Mouse (Mus musculus) intestine, postnatal 0 days (tissue): ENCODE results near the gene Actr1a. TPM values are rescaled to one million over a fixed set of nuclear protein-coding genes. Genes with fewer than 3 reads are reported as not detected.

Experiments used
- ATAC-seq: fragments of 200-750 bp; cut with Nextera tagmentation; 2 replicates; pipeline ENCODE4 v1.8.0; 2017; ENCODE audit warnings: mild to moderate bottlenecking, moderate TSS enrichment, moderate library complexity
- H3K27ac ChIP-seq: fragments of 300-500 bp; sonication (generic); 2 replicates; pipeline ENCODE4 v1.5.1; 2014; ENCODE audit warnings: mild to moderate bottlenecking, low read depth, low read length, moderate library complexity
- H3K27me3 ChIP-seq: fragments of 300-500 bp; sonication (generic); replicated peaks from 2 replicates; pipeline ENCODE4 v1.6.1; 2014; ENCODE audit warnings: low read length, mixed read lengths; ENCODE audit not compliant: control insufficient read depth, insufficient read depth
- H3K36me3 ChIP-seq: fragments of 300-500 bp; sonication (generic); 2 replicates; pipeline ENCODE4 v1.6.1; 2014; ENCODE audit warnings: mild to moderate bottlenecking, moderate library complexity; ENCODE audit not compliant: control insufficient read depth, insufficient read depth
- H3K4me1 ChIP-seq: fragments of 300-500 bp; sonication (generic); replicated peaks from 2 replicates; pipeline ENCODE4 v1.6.1; 2014; ENCODE audit warnings: antibody characterized with exemption, low read length, mixed read lengths; ENCODE audit not compliant: control insufficient read depth, insufficient read depth
- H3K4me2 ChIP-seq: fragments of 300-500 bp; sonication (generic); replicated peaks from 2 replicates; pipeline ENCODE4 v1.6.1; 2014; ENCODE audit warnings: low read depth, mild to moderate bottlenecking, moderate library complexity
- H3K4me3 ChIP-seq: fragments of 300-500 bp; sonication (generic); 2 replicates; pipeline ENCODE4 v1.5.1; 2014; ENCODE audit warnings: low read depth, low read length
- H3K9ac ChIP-seq: fragments of 300-500 bp; sonication (generic); 2 replicates; pipeline ENCODE4 v1.6.1; 2014; ENCODE audit warnings: mild to moderate bottlenecking, low read depth, low read length
- H3K9me3 ChIP-seq: fragments of 300-500 bp; sonication (generic); 2 replicates; pipeline ENCODE4 v1.6.1; 2016; ENCODE audit warnings: mixed run types; ENCODE audit not compliant: control insufficient read depth
- CTCF ChIP-seq: sonication (generic); IDR thresholded peaks from 2 replicates; pipeline ENCODE4 v1.5.1; 2016; ENCODE audit warnings: low read depth, mild to moderate bottlenecking, control low read depth, antibody characterized with exemption, moderate library complexity
- WGBS: fragments of 180-500 bp; shearing (Covaris S2); extraction: QIAGEN DNeasy Blood & Tissue Kit; methylation state at CpG from one replicate; pipeline ENCODE4 v1.1.7; 2014; 5-methylcytosine and 5-hydroxymethylcytosine counted together
- polyA plus RNA-seq: library from polyadenylated mRNA; unstranded; fragments of >200 nt; fragmentation: Nextera tagmentation; extraction: Ambion mirVana; gene quantifications from 2 replicates; pipeline ENCODE4 v1.2.1, GENCODE M21; 2015

The Actr1a gene
- polyA plus RNA-seq, 1 experiment from 2014 or later: 100 TPM

GRCm38 (mm10) chr19:46433712-46434111 lies 38.2 kb upstream of the Actr1a start:
- no peaks in the 10 kb centered on the region for H3K27me3 ChIP-seq
- H3K9me3 ChIP-seq: no peaks in the 10 kb centered on the region
- H3K36me3 ChIP-seq: no peaks in the 10 kb centered on the region
- H3K4me2 ChIP-seq: no peak overlapping the region
- no peaks in the 10 kb centered on the region for H3K4me1 ChIP-seq
- H3K27ac ChIP-seq: no peak overlapping the region
- WGBS: 77% methylated on average over 7 of the region's 7 CpGs
- H3K9ac ChIP-seq: no peak overlapping the region
- no peak for TF ChIP-seq CTCF
- H3K4me3 ChIP-seq: no peak overlapping the region
- no peak for ATAC-seq

- H3K9ac ChIP-seq: no peak overlapping the region
- H3K27me3 ChIP-seq: no peaks in the 10 kb centered on the region
- H3K27ac ChIP-seq: no peak overlapping the region
- TF ChIP-seq CTCF: no peak
- no peak overlapping the region for H3K4me3 ChIP-seq
- ATAC-seq: no peak
- H3K4me1 ChIP-seq: no peaks in the 10 kb centered on the region
- no peaks in the 10 kb centered on the region for H3K9me3 ChIP-seq
- H3K4me2 ChIP-seq: no peak overlapping the region
- 0 out of 2 replicates have a peak, but pooled peaks cover 5% of the 10 kb centered on the region for H3K36me3 ChIP-seq
Observed at GRCm38 (mm10) chr19:46429250-46429649, 33.7 kb upstream of the Actr1a start.

- TF ChIP-seq CTCF: no peak
- Histone ChIP-seq H3K9me3 (no peaks in the 10 kb centered on the region), H3K4me1 (no peaks in the 10 kb centered on the region), H3K4me3 (no peak overlapping the region), H3K9ac (no peak overlapping the region), H3K27ac (no peak overlapping the region), H3K36me3 (0 out of 2 replicates have a peak, but pooled peaks cover 5% of the 10 kb centered on the region), H3K27me3 (no peaks in the 10 kb centered on the region), H3K4me2 (no peak overlapping the region)
- 89% methylated on average over 12 of the region's 12 CpGs for WGBS
- ATAC-seq: no peak
Observed at GRCm38 (mm10) chr19:46426488-46426887, 30.9 kb upstream of the Actr1a start.

- H3K27me3 ChIP-seq: no peaks in the 10 kb centered on the region
- no peaks in the 10 kb centered on the region for H3K9me3 ChIP-seq
- H3K4me2 ChIP-seq: no peak overlapping the region
- no peak overlapping the region for H3K9ac ChIP-seq
- WGBS: 96% methylated on average over 8 of the region's 8 CpGs
- ATAC-seq: no peak
- H3K4me1 ChIP-seq: no peaks in the 10 kb centered on the region
- TF ChIP-seq CTCF: no peak
- no peak overlapping the region for H3K4me3 ChIP-seq
- H3K36me3 ChIP-seq: 0 out of 2 replicates have a peak, but pooled peaks cover 5% of the 10 kb centered on the region
- no peak overlapping the region for H3K27ac ChIP-seq
Observed at GRCm38 (mm10) chr19:46425266-46425665, 29.7 kb upstream of the Actr1a start.

GRCm38 (mm10) chr19:46422384-46423338 lies 27.1 kb upstream of the Actr1a start:
- 59% methylated on average over 11 of the region's 11 CpGs for WGBS
- 0 out of 2 replicates have a peak, but pooled peaks cover 5% of the 10 kb centered on the region for H3K36me3 ChIP-seq
- H3K9me3 ChIP-seq: no peaks in the 10 kb centered on the region
- H3K27me3 ChIP-seq: no peaks in the 10 kb centered on the region
- H3K4me3 ChIP-seq: no peak overlapping the region
- H3K4me1 ChIP-seq: no peaks in the 10 kb centered on the region
- H3K9ac ChIP-seq: no peak overlapping the region
- H3K4me2 ChIP-seq: no peak overlapping the region
- TF ChIP-seq CTCF: no peak
- no peak for ATAC-seq
- H3K27ac ChIP-seq: no peak overlapping the region

- H3K9ac ChIP-seq: no peak overlapping the region
- no peaks in the 10 kb centered on the region for H3K27me3 ChIP-seq
- no peak overlapping the region for H3K4me3 ChIP-seq
- H3K9me3 ChIP-seq: no peaks in the 10 kb centered on the region
- no peak for TF ChIP-seq CTCF
- H3K36me3 ChIP-seq: 0 out of 2 replicates have a peak, but pooled peaks cover under 1% of the 10 kb centered on the region
- WGBS: 86% methylated on average over 7 of the region's 7 CpGs
- H3K4me2 ChIP-seq: no peak overlapping the region
- H3K27ac ChIP-seq: no peak overlapping the region
- no peak for ATAC-seq
- H3K4me1 ChIP-seq: no peaks in the 10 kb centered on the region
Observed at GRCm38 (mm10) chr19:46420410-46420809, 24.9 kb upstream of the Actr1a start.
